ENCODE assay signal across 8 mouse cellular contexts in the genomic region with DNA sequence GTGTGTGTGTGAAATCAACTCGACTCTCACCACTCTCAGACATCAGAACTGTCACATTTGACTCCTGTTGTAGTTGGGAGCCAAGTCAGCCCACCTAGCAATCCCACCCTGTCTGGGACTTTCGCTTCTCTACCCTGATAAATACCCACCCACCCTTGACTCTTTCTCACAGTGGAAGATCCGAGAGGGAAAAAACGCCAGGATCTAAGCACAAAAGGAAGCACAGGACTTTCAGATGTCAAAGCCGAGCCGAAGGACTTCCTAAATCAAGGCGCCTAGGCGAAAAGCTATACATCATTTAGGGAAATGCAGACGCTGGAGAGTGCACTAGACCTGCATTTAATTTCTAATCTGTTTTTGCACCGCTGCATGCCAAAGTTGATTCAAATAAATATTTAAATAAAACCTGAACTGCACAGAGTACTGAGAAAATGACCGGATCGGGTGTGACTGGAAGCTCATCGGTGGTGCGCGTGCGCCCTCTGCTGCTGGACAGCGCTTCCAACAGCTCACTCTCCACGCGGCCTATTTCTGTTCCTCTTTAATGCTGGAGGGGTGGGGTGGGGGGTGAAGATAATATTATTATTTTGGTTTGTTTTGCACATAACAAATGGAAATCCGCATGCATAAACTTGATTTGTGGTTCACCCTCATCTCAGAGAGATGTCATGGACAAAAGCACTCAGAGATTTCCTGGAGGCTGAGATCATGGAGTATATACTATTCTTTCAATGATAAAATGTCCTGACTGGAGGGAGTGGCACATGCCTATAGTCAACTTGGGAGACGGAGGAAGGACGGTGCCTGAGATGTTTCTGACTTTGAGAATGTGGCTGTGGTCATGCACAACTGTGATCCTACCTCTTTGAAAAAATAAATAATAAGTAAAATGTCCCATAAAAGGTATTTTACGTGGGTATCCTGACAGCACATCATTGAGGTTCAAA. TPM values are rescaled to one million over a fixed set of nuclear protein-coding genes. Genes with fewer than 3 reads are reported as not detected.
DNase-seq lines count a peak whose midpoint lies in the region; ATAC-seq lines count a peak whose summit lies in the region.

No protein-coding gene starts in this region.

- H3K27me3 ChIP-seq in embryonic facial prominence, embryonic 13.5 days = no peaks in the 10 kb centered on the region
- no peaks in the 10 kb centered on the region for H3K27me3 ChIP-seq in kidney, embryonic 14.5 days (ENCODE audit: control insufficient read depth, insufficient read depth, low read length)

- WGBS in embryonic facial prominence, embryonic 13.5 days = 22% methylated on average over 23 of the region's 23 CpGs
- 23% methylated on average over 23 of the region's 23 CpGs for WGBS in kidney, embryonic 14.5 days

- no peak overlapping the region for H3K27ac ChIP-seq in embryonic facial prominence, embryonic 13.5 days
- no peak overlapping the region for H3K27ac ChIP-seq in kidney, embryonic 14.5 days (ENCODE audit: low read depth, low read length)

- H3K4me3 ChIP-seq in embryonic facial prominence, embryonic 13.5 days = peak overlapping the region; percentile 23
- no peak overlapping the region for H3K4me3 ChIP-seq in kidney, embryonic 14.5 days (ENCODE audit: low read length)

- peak; percentile 76 for DNase-seq in A20 (ENCODE audit: low read depth, low spot score)
- DNase-seq in adrenal gland, postnatal 36 days = peak; percentile 72 to 85
- peak; percentile 34 to 45 for DNase-seq in heart, adult 9 months (ENCODE audit: low spot score in 2 of 2)
- DNase-seq in liver = peak; percentile 65
- DNase-seq in monocyte, adult 2 months (ENCODE audit: low read depth in 1 of 2, low spot score in 2 of 2) = peak; percentile 10 to 40
- DNase-seq in spleen, postnatal 14 days (ENCODE audit: low spot score in 2 of 2) = peak; percentile 16 to 60

- no peak for ATAC-seq in embryonic facial prominence, embryonic 13.5 days (ENCODE audit: insufficient number of reproducible peaks, insufficient read depth, low FRiP score, low TSS enrichment, low read depth)
- ATAC-seq in kidney, embryonic 14.5 days (ENCODE audit: low FRiP score, low TSS enrichment) = peak; percentile 64; the same call in 1 of the 2 replicates

- H3K4me2 ChIP-seq in embryonic facial prominence, embryonic 13.5 days = peak overlapping the region; percentile 45
- peak overlapping the region; percentile 35 for H3K4me2 ChIP-seq in kidney, embryonic 14.5 days (replicated peaks; ENCODE audit: low read depth, low read length)

- H3K36me3 ChIP-seq in embryonic facial prominence, embryonic 13.5 days = no peaks in the 10 kb centered on the region
- H3K36me3 ChIP-seq in kidney, embryonic 14.5 days (ENCODE audit: control insufficient read depth, insufficient read depth, low read length) = no peaks in the 10 kb centered on the region

- H3K9me3 ChIP-seq in embryonic facial prominence, embryonic 13.5 days = no peaks in the 10 kb centered on the region
- no peaks in the 10 kb centered on the region for H3K9me3 ChIP-seq in kidney, embryonic 14.5 days (ENCODE audit: control insufficient read depth, low read length)

- no peak overlapping the region for H3K9ac ChIP-seq in embryonic facial prominence, embryonic 13.5 days
- no peak overlapping the region for H3K9ac ChIP-seq in kidney, embryonic 14.5 days (ENCODE audit: low read depth, low read length)

- 0 out of 2 replicates have a peak, but pooled peaks cover 6% of the 10 kb centered on the region for H3K4me1 ChIP-seq in embryonic facial prominence, embryonic 13.5 days
- H3K4me1 ChIP-seq in kidney, embryonic 14.5 days (ENCODE audit: control insufficient read depth, insufficient read depth, low read length) = no peaks in the 10 kb centered on the region

RNA-seq across cellular contexts. Expression of gene Atp23, which starts 31.5 kb away (rescaled TPM):
- total RNA-seq in adrenal gland, postnatal 36 days (2021) = 1 to 10 TPM; 5.1 to 9.3 TPM
- polyA plus RNA-seq in embryonic facial prominence, embryonic 13.5 days (2015; fragmentation: Nextera tagmentation; extraction: Ambion mirVana) = 19.7 and 19.9 TPM in 2 replicates
- polyA plus RNA-seq in kidney, embryonic 14.5 days (2014; fragmentation: Nextera tagmentation; extraction: Ambion mirVana) = 22.7 and 26.8 TPM in 2 replicates

Comparison
In these comparisons a context has a peak if more than half of its experiments do, and no peak if none do; other contexts are left out.
1. DNase-seq: peak in every context shown above with its lines; median percentile 78 in adrenal gland, postnatal 36 days; 76 in A20; 65 in liver; 40 in heart, adult 9 months; 38 in spleen, postnatal 14 days; 25 in monocyte, adult 2 months.